Mouse (Mus musculus) myocyte (in vitro differentiated cells): ENCODE data around the gene Med21.

Experiments used
- CEBPB ChIP-seq: IDR thresholded peaks from 2 replicates; pipeline ENCODE4 v1.6.1; 2011; ENCODE audit warnings: mild to moderate bottlenecking, moderate library complexity; ENCODE audit not compliant: poor library complexity, insufficient read depth, severe bottlenecking
- MAX ChIP-seq: IDR thresholded peaks from one replicate; pipeline ENCODE4 v1.6.1; 2011; ENCODE audit warnings: low read depth, mild to moderate bottlenecking, control low read depth
- MYOG ChIP-seq, 3 experiments: IDR thresholded peaks; one replicate each; pipeline ENCODE4 v1.6.1; 2011; ENCODE audit warnings: control low read depth in 2 of 3, low read depth in 2 of 3, mild to moderate bottlenecking in 2 of 3; ENCODE audit not compliant: insufficient read length in 2 of 3, control insufficient read depth in 1 of 3, insufficient read depth in 1 of 3
- POLR2A ChIP-seq: IDR thresholded peaks from one replicate; pipeline ENCODE4 v1.6.1; 2011; ENCODE audit warnings: low read depth, mild to moderate bottlenecking, control low read depth, moderate library complexity; ENCODE audit not compliant: insufficient read length
- POLR2AphosphoS2 ChIP-seq: IDR thresholded peaks from one replicate; pipeline ENCODE4 v1.6.1; 2011; ENCODE audit warnings: low read depth, control low read depth; ENCODE audit not compliant: insufficient read length
- TCF3 ChIP-seq: IDR thresholded peaks from one replicate; pipeline ENCODE4 v1.6.1; 2011; ENCODE audit warnings: low read depth, control low read depth; ENCODE audit not compliant: insufficient read length

DNA sequence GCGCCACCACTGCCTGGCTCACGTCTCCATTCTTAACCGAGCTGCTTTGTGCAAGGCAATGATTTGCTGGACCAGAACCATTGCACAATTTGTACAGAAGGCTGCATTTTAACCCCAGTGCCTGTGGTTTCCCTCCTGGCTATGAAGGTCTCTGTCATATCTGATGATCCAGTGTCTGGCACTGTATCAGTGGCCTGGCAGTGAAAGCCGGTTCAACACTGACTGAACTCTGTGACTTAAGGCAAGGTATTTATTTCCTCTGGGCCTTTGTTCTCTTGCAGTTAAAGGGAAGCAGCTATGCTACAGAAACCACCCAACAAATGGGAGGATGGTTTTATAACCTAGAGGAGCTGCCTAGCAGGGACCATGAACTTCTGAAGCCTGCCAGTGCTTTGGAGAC is 11.4 kb upstream of the Med21 start:
- TF ChIP-seq POLR2A (no peak), MAX (no peak), POLR2AphosphoS2 (no peak), CEBPB (no peak), TCF3 (no peak), MYOG (IDR thresholded peaks at IDR 0.05; ENCODE audit: control insufficient read depth in 1 of 3, insufficient read depth in 1 of 3, insufficient read length in 2 of 3, low read depth in 2 of 3) (no peak)
